Mouse (Mus musculus) embryonic facial prominence, embryonic 15.5 days (tissue): ENCODE results near the gene Tmcc3. TPM values are rescaled to one million over a fixed set of nuclear protein-coding genes. Genes with fewer than 3 reads are reported as not detected.

Experiments used
- ATAC-seq: fragments of 200-750 bp; cut with Nextera tagmentation; 2 replicates; pipeline ENCODE4 v1.8.0; 2017; ENCODE audit warnings: low read depth, moderate TSS enrichment; ENCODE audit not compliant: insufficient number of reproducible peaks, low FRiP score, low TSS enrichment
- H3K27ac ChIP-seq: fragments of 300-500 bp; sonication (generic); replicated peaks from 2 replicates; pipeline ENCODE4 v1.5.1; 2015; ENCODE audit warnings: mild to moderate bottlenecking, inconsistent platforms
- H3K27me3 ChIP-seq: fragments of 300-500 bp; sonication (generic); 2 replicates; pipeline ENCODE4 v1.6.1; 2015; ENCODE audit warnings: inconsistent platforms
- H3K36me3 ChIP-seq: fragments of 300-500 bp; sonication (generic); 2 replicates; pipeline ENCODE4 v1.6.1; 2015; ENCODE audit warnings: mild to moderate bottlenecking, inconsistent platforms
- H3K4me1 ChIP-seq: fragments of 300-500 bp; sonication (generic); 2 replicates; pipeline ENCODE4 v1.6.1; 2015; ENCODE audit warnings: inconsistent platforms
- H3K4me2 ChIP-seq: fragments of 300-500 bp; sonication (generic); replicated peaks from 2 replicates; pipeline ENCODE4 v1.6.1; 2015; ENCODE audit warnings: mild to moderate bottlenecking, inconsistent platforms
- H3K4me3 ChIP-seq: fragments of 300-500 bp; sonication (generic); replicated peaks from 2 replicates; pipeline ENCODE4 v1.5.1; 2015; ENCODE audit warnings: mild to moderate bottlenecking, inconsistent platforms
- H3K9ac ChIP-seq: fragments of 300-500 bp; sonication (generic); 2 replicates; pipeline ENCODE4 v1.6.1; 2015; ENCODE audit warnings: inconsistent platforms
- H3K9me3 ChIP-seq: fragments of 300-500 bp; sonication (generic); replicated peaks from 2 replicates; pipeline ENCODE4 v1.6.1; 2016; ENCODE audit warnings: inconsistent platforms
- WGBS: fragments of 180-500 bp; shearing (Covaris S2); methylation state at CpG from one replicate; pipeline ENCODE4 v1.1.7; 2015; 5-methylcytosine and 5-hydroxymethylcytosine counted together
- polyA plus RNA-seq: library from polyadenylated mRNA; unstranded; fragments of >200 nt; fragmentation: Nextera tagmentation; extraction: Ambion mirVana; gene quantifications from 2 replicates; pipeline ENCODE4 v1.2.1, GENCODE M21; 2015

Gene Tmcc3
- polyA plus RNA-seq, 1 experiment from 2014 or later, result 14.2 TPM

DNA sequence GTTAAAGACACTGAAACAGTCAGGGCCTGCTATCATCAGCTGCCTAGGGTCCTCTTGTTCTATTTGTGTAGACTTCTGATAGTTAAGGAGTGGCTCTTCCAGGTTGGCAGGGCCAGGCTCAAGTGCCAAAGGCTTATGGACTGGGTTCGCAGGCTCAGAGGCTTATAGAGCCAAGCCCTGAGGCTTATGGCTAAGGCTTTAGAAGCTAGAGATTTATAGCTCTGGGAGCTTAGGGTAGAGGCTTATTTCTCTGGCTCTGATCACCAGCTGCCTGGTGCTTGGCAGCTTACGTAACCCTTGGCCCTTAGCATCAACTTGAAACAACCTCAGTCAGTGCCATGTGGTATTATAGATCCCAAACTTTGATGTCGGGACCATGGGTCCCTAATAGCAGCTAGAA is 13.3 kb upstream of the Tmcc3 start, which contains the start of gene Gm4792:
Gm4792 (minus strand) TSS at position 233 of the 400 bp plus-strand sequence.
- Histone ChIP-seq H3K9ac (no peak within 1 kb of the TSS), H3K4me2 (no peak within 1 kb of the TSS), H3K9me3 (no peaks in the 10 kb centered on the region; the same call in 1 of the 2 replicates), H3K4me3 (no peak within 1 kb of the TSS), H3K27me3 (no peaks in the 10 kb centered on the region), H3K36me3 (no peaks in the 10 kb centered on the region), H3K27ac (no peak within 1 kb of the TSS), H3K4me1 (no peaks in the 10 kb centered on the region)
- WGBS, result 68% methylated on average over 3 of the region's 3 CpGs
- no peak for ATAC-seq

DNA sequence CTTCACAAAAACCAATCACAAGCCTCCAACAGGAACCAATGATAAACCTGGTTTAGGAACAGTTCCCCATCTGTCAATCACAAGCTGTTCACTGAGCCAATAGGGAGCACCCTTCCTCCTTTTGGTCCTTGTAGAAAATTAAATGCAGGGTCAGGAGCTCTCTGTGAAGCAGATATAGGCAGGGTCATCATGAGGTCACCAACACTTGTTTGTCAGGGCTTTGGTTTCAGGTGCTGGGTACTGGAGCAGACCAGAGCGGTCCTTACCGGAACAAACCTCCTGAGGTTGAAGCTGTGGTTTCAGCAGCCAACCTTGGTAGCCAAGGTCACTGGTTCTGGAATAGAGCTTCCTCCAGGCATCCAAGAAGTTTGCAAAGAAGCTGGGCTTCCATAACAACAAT is 12.4 kb upstream of the Tmcc3 start:
- Histone ChIP-seq H3K27ac (no peak overlapping the region), H3K4me2 (no peak overlapping the region), H3K27me3 (no peaks in the 10 kb centered on the region), H3K4me1 (no peaks in the 10 kb centered on the region), H3K36me3 (no peaks in the 10 kb centered on the region), H3K9me3 (no peaks in the 10 kb centered on the region; the same call in 1 of the 2 replicates), H3K9ac (no peak overlapping the region), H3K4me3 (no peak overlapping the region)
- ATAC-seq, result no peak
- 84% methylated on average over 2 of the region's 2 CpGs for WGBS

DNA sequence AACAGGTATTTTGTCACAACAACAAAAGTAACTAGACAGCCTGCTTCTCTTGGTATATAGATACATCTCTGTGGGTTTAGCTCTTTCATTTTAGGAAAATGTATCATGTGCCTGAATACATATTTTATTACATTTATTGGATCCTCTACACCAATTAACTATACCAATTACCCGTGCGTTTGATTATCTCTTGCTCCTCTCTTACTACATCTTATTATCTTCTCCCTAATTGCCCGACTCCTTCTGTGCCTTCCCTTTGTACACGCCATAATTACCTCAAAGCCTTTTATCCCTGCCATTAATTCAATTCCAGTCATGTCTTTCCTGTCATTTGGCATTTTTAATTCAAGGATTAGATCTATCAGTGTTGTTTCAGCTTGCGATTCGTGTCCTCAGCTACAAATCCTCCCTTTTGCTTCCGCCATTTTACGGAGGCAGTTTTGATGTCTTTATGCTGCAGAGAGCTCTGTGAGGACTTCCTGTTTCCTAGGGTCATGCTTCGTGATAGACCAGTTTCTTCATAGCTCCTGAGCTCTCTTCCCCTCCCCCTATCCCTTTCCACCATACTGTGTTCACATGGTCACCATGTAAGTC is 7.6 kb upstream of the Tmcc3 start:
- Histone ChIP-seq H3K9me3 (no peaks in the 10 kb centered on the region; the same call in 1 of the 2 replicates), H3K36me3 (no peaks in the 10 kb centered on the region), H3K9ac (no peak overlapping the region), H3K4me1 (no peaks in the 10 kb centered on the region), H3K4me3 (no peak overlapping the region), H3K27me3 (no peaks in the 10 kb centered on the region), H3K27ac (no peak overlapping the region), H3K4me2 (no peak overlapping the region)
- ATAC-seq, result no peak
- WGBS, result 78% methylated on average over 9 of the region's 9 CpGs

DNA sequence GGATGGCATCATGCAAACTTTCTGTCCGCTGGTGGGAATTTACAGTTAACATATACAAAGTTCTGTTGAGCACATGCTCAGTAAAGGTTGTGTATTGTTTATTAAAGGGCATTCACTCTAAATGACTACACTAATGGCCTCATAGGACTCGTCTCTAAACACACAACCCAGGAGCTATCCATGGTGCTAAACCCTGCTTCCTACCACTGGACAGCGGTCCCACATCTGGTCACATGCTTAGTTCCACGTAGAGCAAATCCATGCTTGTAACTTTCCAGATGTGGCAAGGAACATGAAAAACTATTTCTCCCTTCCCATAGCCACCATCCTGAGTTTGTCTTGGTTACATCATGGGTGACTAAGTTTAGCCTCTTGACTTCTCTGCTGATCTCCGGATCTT is 6.2 kb upstream of the Tmcc3 start:
- no peaks in the 10 kb centered on the region; the same call in 1 of the 2 replicates for H3K9me3 ChIP-seq
- WGBS, result 46% methylated on average over 5 of the region's 5 CpGs
- H3K4me2 ChIP-seq, result no peak overlapping the region
- peaks cover 6% of the 10 kb centered on the region; the same call in 1 of the 2 replicates for H3K27me3 ChIP-seq
- no peaks in the 10 kb centered on the region for H3K36me3 ChIP-seq
- no peaks in the 10 kb centered on the region for H3K4me1 ChIP-seq
- H3K4me3 ChIP-seq, result no peak overlapping the region
- H3K9ac ChIP-seq, result no peak overlapping the region
- ATAC-seq, result no peak
- no peak overlapping the region for H3K27ac ChIP-seq

DNA sequence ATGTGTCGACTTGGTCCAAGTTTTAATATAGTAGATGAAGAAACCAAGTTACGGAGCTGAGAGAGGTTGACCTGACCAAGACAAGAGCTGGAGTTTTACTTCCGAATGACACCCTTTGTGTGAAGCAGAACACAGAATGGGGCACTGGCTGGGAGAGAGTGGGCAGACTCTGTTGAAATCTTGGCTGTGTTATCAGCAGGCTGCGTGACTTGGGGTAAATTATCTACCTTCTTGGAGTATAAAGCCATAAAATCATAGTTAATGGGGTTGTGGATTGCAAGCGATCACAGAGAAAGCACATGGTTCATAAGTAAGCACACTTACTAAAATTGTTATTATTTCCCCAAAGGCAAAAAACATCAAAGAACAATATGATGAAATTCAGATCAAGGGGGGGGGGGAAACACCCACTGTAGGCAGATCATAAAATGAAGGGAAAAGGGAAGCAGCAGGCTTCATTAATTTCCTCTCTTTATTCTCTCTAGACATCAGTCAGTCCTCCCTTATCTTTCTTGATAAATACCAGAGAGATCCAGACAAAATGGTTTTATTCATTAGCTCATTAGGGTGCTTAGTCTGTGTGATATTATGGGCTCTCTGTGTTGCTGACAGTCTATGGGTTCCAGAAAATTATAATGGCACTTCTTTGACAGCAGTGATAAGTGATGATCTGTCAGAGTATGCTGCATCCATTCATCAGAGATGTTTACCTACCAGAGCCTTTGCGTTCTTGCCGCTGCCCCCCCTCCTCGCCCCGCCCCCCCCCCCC is 1.1 kb upstream of the Tmcc3 start:
- no peak for ATAC-seq
- 64% methylated on average over 7 of the region's 9 CpGs for WGBS
- Histone ChIP-seq H3K4me2 (no peak overlapping the region), H3K4me3 (no peak overlapping the region), H3K36me3 (no peaks in the 10 kb centered on the region), H3K27ac (no peak overlapping the region), H3K27me3 (peaks cover 30% of the 10 kb centered on the region), H3K9ac (no peak overlapping the region), H3K4me1 (peaks cover 12% of the 10 kb centered on the region), H3K9me3 (no peaks in the 10 kb centered on the region)

DNA sequence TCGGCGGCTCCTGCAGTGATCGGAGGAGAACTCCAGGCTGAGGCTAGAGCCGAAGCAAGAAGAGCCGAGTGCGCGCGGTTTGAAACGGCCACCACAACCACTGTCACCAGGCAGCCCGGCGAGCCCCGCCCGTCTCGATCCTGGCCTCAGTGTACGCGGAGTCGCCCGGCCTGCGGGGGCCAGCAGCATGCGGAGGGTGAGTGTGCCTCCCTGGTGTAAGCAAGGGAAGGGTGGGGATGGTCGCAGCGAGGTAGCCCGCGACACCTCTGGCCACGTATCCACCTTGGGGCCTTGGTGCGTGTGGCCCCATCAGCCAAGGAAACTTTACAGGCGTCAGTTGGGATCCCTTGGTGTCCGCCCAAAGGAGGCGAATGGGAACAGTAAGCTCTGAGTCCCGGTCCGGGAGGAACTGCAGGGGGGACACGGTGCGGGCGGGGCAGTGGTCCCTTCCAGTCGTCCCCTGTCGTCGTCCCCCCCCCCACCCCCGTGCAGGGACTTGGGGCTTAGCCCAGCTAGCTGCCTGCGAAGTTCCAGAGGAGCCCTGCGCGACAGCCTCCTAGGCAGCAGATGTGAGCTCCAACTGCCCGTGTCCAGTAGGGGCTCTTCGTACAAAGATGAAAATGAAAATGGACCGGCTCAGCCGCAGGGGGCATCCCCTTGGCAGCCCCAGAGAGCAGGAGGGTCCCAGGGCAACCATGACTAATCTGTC is 412 bp downstream of the Tmcc3 start:
- Histone ChIP-seq H3K27ac (no peak overlapping the region), H3K36me3 (no peaks in the 10 kb centered on the region), H3K4me2 (peak overlapping the region; percentile 92), H3K27me3 (peaks cover 30% of the 10 kb centered on the region), H3K9ac (peak overlapping the region; percentile 26; the same call in 1 of the 2 replicates), H3K9me3 (no peaks in the 10 kb centered on the region), H3K4me3 (peak overlapping the region; percentile 45), H3K4me1 (peaks cover 12% of the 10 kb centered on the region)
- WGBS, result under 1% methylated on average over 45 of the region's 45 CpGs
- ATAC-seq, result peak; percentile 57; the same call in 1 of the 2 replicates

DNA sequence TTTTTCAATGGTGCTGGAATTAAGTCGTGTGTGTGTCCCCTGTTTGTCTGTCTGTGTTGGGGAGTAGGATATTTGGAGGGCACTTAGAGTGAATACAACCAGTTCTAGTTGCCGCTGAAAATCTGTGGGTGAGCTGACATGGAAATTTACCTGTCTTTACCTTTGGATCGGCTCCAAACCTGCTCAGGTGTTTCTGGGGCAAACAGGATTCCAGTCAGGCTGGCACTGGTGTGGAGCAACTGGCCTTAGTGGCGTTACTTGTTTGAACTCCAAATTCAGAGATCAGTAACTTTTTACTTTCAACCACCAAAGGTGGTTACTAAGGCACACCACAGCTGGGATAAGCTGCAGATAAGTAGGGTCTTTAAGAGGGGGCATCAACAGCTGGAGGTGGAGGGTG is 1.4 kb downstream of the Tmcc3 start:
- Histone ChIP-seq H3K9me3 (no peaks in the 10 kb centered on the region), H3K36me3 (no peaks in the 10 kb centered on the region), H3K9ac (no peak overlapping the region), H3K4me3 (no peak overlapping the region), H3K27ac (no peak overlapping the region), H3K27me3 (peaks cover 30% of the 10 kb centered on the region), H3K4me2 (no peak overlapping the region), H3K4me1 (peaks cover 12% of the 10 kb centered on the region)
- 71% methylated on average over 4 of the region's 4 CpGs for WGBS
- ATAC-seq, result no peak

DNA sequence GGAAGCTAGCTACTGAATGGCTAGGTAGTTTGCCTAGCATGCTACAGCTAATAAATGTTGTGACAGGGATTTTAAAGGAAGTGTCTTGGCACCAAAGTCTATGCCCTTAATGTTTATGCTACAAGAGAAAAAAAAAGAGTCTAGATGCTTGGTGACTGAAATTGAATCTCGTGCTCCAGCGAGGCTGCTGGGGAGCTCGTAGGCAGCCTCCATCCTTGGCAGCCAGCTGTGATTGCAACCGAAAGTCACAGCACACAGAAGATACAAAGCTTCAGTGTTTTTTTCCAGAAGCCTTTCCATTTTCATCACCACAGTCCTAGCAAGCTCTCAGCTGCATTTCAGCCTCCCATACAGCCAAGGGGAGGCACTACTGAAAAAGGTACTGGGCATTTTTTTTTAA is 6.8 kb downstream of the Tmcc3 start:
- ATAC-seq, result no peak
- H3K9me3 ChIP-seq, result no peaks in the 10 kb centered on the region
- H3K4me3 ChIP-seq, result no peak overlapping the region
- H3K9ac ChIP-seq, result no peak overlapping the region
- H3K36me3 ChIP-seq, result no peaks in the 10 kb centered on the region
- H3K4me1 ChIP-seq, result no peaks in the 10 kb centered on the region
- WGBS, result 35% methylated on average over 4 of the region's 4 CpGs
- peaks cover 3% of the 10 kb centered on the region; the same call in 1 of the 2 replicates for H3K27me3 ChIP-seq
- no peak overlapping the region for H3K4me2 ChIP-seq
- H3K27ac ChIP-seq, result no peak overlapping the region

DNA sequence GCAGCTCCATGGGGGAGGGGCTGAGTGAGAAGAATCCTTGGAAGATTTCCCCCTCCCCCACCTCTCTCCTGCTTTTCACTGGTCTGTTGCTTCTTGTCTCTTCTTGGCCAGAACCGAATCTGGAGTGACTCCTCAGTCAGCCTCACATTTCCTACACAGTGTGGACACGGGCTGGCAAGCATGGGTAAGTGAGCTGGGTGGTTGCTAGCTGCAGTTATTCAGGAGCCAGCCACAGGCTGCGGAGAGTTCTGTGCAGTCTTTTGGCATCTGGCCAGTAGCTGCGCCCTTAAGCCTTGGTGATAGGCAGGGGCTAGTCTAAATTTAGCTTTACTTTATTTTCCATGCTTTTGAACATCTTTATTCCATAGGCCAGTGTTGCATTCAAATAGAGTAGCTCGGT is 18.2 kb downstream of the Tmcc3 start:
- peaks cover 6% of the 10 kb centered on the region for H3K4me1 ChIP-seq
- 25% methylated on average over 5 of the region's 5 CpGs for WGBS
- no peaks in the 10 kb centered on the region for H3K36me3 ChIP-seq
- H3K9ac ChIP-seq, result no peak overlapping the region
- H3K4me3 ChIP-seq, result no peak overlapping the region
- ATAC-seq, result peak; percentile 57; the same call in 1 of the 2 replicates
- H3K27ac ChIP-seq, result no peak overlapping the region
- H3K9me3 ChIP-seq, result no peaks in the 10 kb centered on the region
- H3K27me3 ChIP-seq, result no peaks in the 10 kb centered on the region
- H3K4me2 ChIP-seq, result no peak overlapping the region

DNA sequence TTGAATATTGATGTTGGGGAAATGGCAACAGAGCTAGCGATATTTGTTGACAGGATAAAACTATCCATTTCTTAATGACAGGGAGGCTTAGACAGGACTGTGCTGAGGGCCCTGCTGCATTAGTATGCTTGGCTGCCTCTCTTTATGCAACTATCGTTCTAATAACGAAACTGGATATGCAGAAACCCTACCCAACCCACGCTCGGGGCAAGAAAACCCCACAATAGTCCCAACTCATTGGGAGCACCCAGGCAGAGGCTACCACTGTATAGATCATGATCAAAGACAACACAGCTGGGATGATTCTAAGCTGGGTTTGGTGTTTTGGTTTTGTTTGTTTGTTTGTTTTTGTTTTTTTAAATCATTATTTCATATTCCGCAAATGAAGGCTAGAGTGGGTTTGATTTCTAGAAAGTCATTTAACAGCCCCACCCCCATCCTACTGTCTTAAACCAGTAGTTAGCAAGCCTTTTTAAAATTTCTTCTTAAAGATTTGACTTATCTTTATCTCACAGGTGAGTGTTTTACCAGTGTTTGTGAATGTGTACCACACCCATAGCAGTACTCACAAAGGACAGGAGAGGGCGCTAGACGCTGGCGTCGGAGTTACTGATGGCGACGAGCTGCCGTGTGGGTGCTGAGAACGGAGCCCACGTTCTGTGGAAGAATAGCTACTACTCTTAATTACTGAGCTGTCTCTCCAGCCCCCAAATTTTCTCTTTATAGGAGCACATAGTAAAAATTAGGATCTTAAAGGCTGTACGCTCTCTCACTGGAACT is 20.8 kb downstream of the Tmcc3 start:
- H3K27ac ChIP-seq, result no peak overlapping the region
- no peaks in the 10 kb centered on the region for H3K27me3 ChIP-seq
- no peak overlapping the region for H3K9ac ChIP-seq
- H3K4me1 ChIP-seq, result peaks cover 6% of the 10 kb centered on the region
- H3K4me3 ChIP-seq, result no peak overlapping the region
- no peaks in the 10 kb centered on the region for H3K36me3 ChIP-seq
- H3K9me3 ChIP-seq, result no peaks in the 10 kb centered on the region
- WGBS, result 79% methylated on average over 16 of the region's 16 CpGs
- no peak overlapping the region for H3K4me2 ChIP-seq
- no peak for ATAC-seq

DNA sequence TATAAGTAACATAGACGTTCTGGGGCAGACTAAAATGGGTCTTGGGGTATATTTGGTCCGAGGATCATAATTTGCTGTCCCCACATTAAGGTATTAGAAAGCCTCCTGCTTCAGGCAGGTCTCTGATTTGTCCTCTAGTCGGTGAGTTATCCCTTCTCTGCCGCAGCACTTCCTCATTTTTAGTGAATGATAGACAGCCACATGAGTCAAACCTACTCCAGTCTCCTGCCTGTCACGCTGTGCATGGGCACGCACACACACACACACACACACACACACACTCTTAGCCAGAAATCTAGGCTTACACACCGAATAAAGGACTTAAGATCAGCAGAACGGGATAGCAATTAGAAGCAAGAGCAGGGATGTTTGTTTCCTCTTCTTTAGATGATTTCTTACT is 21.6 kb downstream of the Tmcc3 start:
- no peak for ATAC-seq
- no peak overlapping the region for H3K9ac ChIP-seq

More for the DNA sequence above, 21.6 kb downstream of the Tmcc3 start:
- 68% methylated on average over 8 of the region's 8 CpGs for WGBS
- no peaks in the 10 kb centered on the region for H3K27me3 ChIP-seq
- H3K36me3 ChIP-seq, result no peaks in the 10 kb centered on the region
- no peak overlapping the region for H3K27ac ChIP-seq
- H3K4me2 ChIP-seq, result no peak overlapping the region
- H3K9me3 ChIP-seq, result no peaks in the 10 kb centered on the region
- no peak overlapping the region for H3K4me3 ChIP-seq
- peaks cover 6% of the 10 kb centered on the region for H3K4me1 ChIP-seq
